8 mouse cellular contexts compared by ENCODE assay signal in genomic region chr5:140567321-140567720, GRCm38 (mm10). TPM values are rescaled to one million over a fixed set of nuclear protein-coding genes. Genes with fewer than 3 reads are reported as not detected.
A peak's percentile ranks its signal among the peaks of the same experiment; 100 is the strongest.
DNase-seq lines count a peak whose midpoint lies in the region; ATAC-seq lines count a peak whose summit lies in the region.

No protein-coding gene starts in this region.

- H3K4me1 ChIP-seq in heart, embryonic 16.5 days (ENCODE audit: control insufficient read depth, insufficient read depth, low read length): peaks cover 24% of the 10 kb centered on the region
- H3K4me1 ChIP-seq in limb, embryonic 13.5 days: peaks cover 47% of the 10 kb centered on the region

- peak; percentile 12 to 23 for DNase-seq in frontal cortex, postnatal 14 days (ENCODE audit: low spot score in 2 of 2)
- DNase-seq in frontal cortex, postnatal 25 days (ENCODE audit: low spot score in 2 of 2): no peak
- DNase-seq in CD8-positive naive resting alpha-beta T cell, adult 2 months (ENCODE audit: low read depth in 2 of 2, low spot score in 2 of 2): peak; percentile 76 to 88
- DNase-seq in c-Kit-positive CD71-positive TER-119-positive erythroid progenitor cells, embryonic 14.5 days (ENCODE audit: low spot score): peak; percentile 67
- DNase-seq in natural killer cell, adult 2 months (ENCODE audit: low spot score in 2 of 2): peak; percentile 89
- DNase-seq in urinary bladder, postnatal 25 days (ENCODE audit: low spot score): peak; percentile 65

- WGBS in heart, embryonic 16.5 days: 58% methylated on average over 11 of the region's 11 CpGs
- WGBS in limb, embryonic 13.5 days: 38% methylated on average over 11 of the region's 11 CpGs

- no peak overlapping the region for H3K4me3 ChIP-seq in heart, embryonic 16.5 days (ENCODE audit: low read length)
- no peak overlapping the region for H3K4me3 ChIP-seq in limb, embryonic 13.5 days

- no peaks in the 10 kb centered on the region for H3K36me3 ChIP-seq in heart, embryonic 16.5 days (ENCODE audit: control insufficient read depth, insufficient read depth)
- H3K36me3 ChIP-seq in limb, embryonic 13.5 days: no peaks in the 10 kb centered on the region

- H3K27me3 ChIP-seq in heart, embryonic 16.5 days (ENCODE audit: control insufficient read depth, insufficient read depth, low read length): no peaks in the 10 kb centered on the region
- no peaks in the 10 kb centered on the region for H3K27me3 ChIP-seq in limb, embryonic 13.5 days

- H3K9me3 ChIP-seq in heart, embryonic 16.5 days (replicated peaks; ENCODE audit: control insufficient read depth, low read length): no peaks in the 10 kb centered on the region
- H3K9me3 ChIP-seq in limb, embryonic 13.5 days: no peaks in the 10 kb centered on the region

- no peak overlapping the region for H3K27ac ChIP-seq in heart, embryonic 16.5 days (ENCODE audit: low read length)
- H3K27ac ChIP-seq in limb, embryonic 13.5 days: no peak overlapping the region; the same call in 1 of the 2 replicates

- 0 out of 2 replicates have a peak, but pooled peaks have one; percentile 20 for ATAC-seq in heart, embryonic 16.5 days (replicated peaks; ENCODE audit: extremely low read depth, insufficient read depth, low FRiP score)
- 0 out of 2 replicates have a peak, but pooled peaks have one; percentile 25 for ATAC-seq in limb, embryonic 13.5 days (ENCODE audit: low FRiP score, low read depth)

- no peak overlapping the region for H3K9ac ChIP-seq in heart, embryonic 16.5 days (ENCODE audit: low read length)
- H3K9ac ChIP-seq in limb, embryonic 13.5 days: no peak overlapping the region

- no peak overlapping the region for H3K4me2 ChIP-seq in heart, embryonic 16.5 days (ENCODE audit: low read depth, low read length)
- H3K4me2 ChIP-seq in limb, embryonic 13.5 days (replicated peaks): no peak overlapping the region

RNA-seq across cellular contexts. Expression of gene Grifin, which starts 2.5 kb away (rescaled TPM):
- 0.79 and 0.98 TPM in 2 replicates for polyA plus RNA-seq in heart, embryonic 16.5 days (2015; fragmentation: Nextera tagmentation; extraction: Ambion mirVana)
- not detected in 2 replicates for polyA plus RNA-seq in limb, embryonic 13.5 days (2015; fragmentation: Nextera tagmentation; extraction: Ambion mirVana)

RNA-seq across cellular contexts. Expression of gene Lfng, which starts 39.8 kb away (rescaled TPM):
- 6.2 and 7.7 TPM in 2 replicates for polyA plus RNA-seq in heart, embryonic 16.5 days (2015; fragmentation: Nextera tagmentation; extraction: Ambion mirVana)
- polyA plus RNA-seq in limb, embryonic 13.5 days (2015; fragmentation: Nextera tagmentation; extraction: Ambion mirVana): 13.4 and 13.5 TPM in 2 replicates

Comparison
In these comparisons a context has a peak if more than half of its experiments do, and no peak if none do; other contexts are left out.
1. DNase-seq: peak in frontal cortex, postnatal 14 days (2 of 2), CD8-positive naive resting alpha-beta T cell, adult 2 months (2 of 2), c-Kit-positive CD71-positive TER-119-positive erythroid progenitor cells, embryonic 14.5 days (single experiment), natural killer cell, adult 2 months (2 of 2) and urinary bladder, postnatal 25 days (single experiment); none in frontal cortex, postnatal 25 days (0 of 2).